Mouse (Mus musculus) gastrocnemius, adult 18-20 months (tissue): ENCODE data around the gene Serpina3b. TPM values are rescaled to one million over a fixed set of nuclear protein-coding genes. Genes with fewer than 3 reads are reported as not detected.
"Not testable (repeated sequence)": the region's sequence is repeated elsewhere in the genome, so short reads cannot be mapped to it uniquely, and the experiment has no call there.

Experiments used
- DNase-seq: peaks from one replicate; pipeline ENCODE4 v3.0.0; 2021; ENCODE audit warnings: low spot score
- long read RNA-seq, 2 experiments: library from polyadenylated mRNA; stranded (forward); transcript quantifications; one replicate each; pipeline ENCODE4 v2.0.0; 2021
- total RNA-seq, 2 experiments: library from RNA; stranded (reverse); gene quantifications; 2 replicates each; pipeline ENCODE4 v1.2.3; 2021

The Serpina3b gene
- total RNA-seq, result not detected
- long read RNA-seq, experiment 1, result 0 reads
- long read RNA-seq, experiment 2, result 0 reads

GRCm38 (mm10) chr12:104127696-104128095, at the start of gene Serpina3b:
TSS of gene Serpina3b (plus strand) at chr12:104127996.
- no peak for DNase-seq

DNA sequence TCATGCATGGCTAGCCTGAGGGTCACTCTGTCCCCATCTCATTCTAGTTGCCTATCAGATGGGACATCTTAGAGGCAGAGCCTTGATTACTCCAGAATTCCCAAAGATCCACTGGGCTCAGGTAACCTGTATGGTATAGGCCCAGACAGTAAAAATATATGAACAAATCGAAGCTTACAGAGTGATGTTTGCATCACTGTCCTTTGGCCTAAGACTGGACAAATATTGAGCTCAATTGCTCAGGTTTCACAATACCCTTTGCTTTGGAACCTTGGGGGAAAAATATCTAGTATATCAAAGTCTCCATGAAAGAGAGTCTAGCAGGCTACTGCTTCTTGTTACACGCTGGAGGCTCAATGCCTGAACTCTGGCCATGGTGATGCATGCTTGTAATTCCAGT, 37.7 kb upstream of the Serpina3b start:
- no peak for DNase-seq

- no peak for DNase-seq
These were observed 36.5 kb upstream of the Serpina3b start for GRCm38 (mm10) chr12:104091303-104091702.

- no peak for DNase-seq
These were observed 27.0 kb upstream of the Serpina3b start, which contains the start of gene Serpina5 for GRCm38 (mm10) chr12:104100768-104101167. TSS of gene Serpina5 (plus strand) at chr12:104101113.

DNA sequence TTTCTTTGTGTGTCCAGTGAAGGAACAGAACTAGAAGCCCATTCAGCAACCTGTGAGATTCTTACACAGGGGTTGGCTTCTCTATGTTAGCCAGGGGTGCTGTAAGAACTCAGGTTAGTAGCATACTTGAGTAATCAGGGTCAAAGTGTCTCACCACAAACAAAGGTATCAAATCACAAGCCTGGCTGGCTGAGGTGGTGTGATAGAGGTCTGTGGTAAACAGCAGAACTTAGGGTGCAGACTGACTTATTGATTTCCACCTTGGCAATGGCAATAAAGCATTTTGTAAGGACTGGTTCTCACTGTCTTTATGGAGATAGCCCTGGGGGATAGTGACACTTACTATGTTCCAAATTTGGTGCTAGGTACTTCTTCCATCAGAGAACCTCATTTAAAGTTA, 21.9 kb upstream of the Serpina3b start:
- no peak for DNase-seq

DNA sequence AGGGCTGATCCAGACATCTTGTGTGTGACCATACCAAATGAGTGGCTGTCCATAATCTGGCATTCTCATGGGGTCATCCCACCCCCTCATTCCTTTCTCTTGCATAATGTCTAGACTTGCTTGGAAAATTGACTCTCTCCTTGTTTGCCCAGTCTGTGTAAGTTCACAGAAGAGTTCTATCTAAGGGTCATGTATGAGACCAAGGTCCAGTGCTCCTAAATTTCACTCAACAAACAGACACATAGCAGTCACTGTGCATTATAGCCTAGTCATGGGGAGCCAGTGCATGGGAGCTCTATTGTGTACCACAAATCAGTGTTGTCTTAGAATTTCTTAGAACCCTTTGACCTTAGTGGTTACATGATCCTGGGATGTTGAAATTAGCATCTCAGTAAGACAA, 20.9 kb upstream of the Serpina3b start:
- DNase-seq, result no peak

GRCm38 (mm10) chr12:104108507-104108906, 19.3 kb upstream of the Serpina3b start:
- DNase-seq, result no peak

- not testable (repeated sequence) for DNase-seq
These were observed 15.5 kb upstream of the Serpina3b start, which contains the start of gene Serpina3a for GRCm38 (mm10) chr12:104112333-104112732. TSS of gene Serpina3a (plus strand) at chr12:104112724.

DNA sequence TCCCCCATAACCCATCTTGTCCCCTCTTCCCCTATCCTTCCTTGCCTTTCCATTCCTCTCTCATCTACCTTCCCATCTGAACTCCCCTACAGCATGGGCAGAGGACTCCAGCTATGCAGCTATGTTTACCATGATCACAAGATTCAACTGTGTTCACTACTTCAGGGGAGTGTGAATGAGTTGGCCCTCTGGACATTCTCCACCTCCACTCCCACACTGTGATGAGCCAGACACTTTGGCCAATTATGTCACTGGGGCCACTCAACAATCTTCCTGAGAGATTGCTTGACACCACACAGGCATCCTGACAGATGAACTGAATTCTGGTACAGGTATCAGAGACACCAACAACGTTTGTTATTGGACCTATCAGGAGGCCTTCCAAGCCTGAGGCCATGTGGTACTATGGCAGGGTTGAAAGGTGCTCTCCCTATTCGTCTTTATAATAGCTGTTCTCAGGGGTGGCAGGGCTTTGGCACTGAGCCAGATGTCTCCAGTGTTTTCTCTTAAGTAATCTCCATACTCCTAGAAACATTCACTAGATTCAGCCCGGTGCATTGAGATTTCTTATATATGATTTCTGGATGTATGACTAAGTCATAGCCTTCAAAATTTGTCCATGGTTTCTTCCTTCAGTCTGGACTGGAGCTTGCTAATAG, 12.7 kb upstream of the Serpina3b start:
- no peak for DNase-seq

- DNase-seq, result no peak
These were observed 4.7 kb upstream of the Serpina3b start for GRCm38 (mm10) chr12:104123097-104123496.

GRCm38 (mm10) chr12:104123996-104124395, 3.8 kb upstream of the Serpina3b start:
- DNase-seq, result no peak

- no peak for DNase-seq
These were observed 2.7 kb upstream of the Serpina3b start for GRCm38 (mm10) chr12:104125021-104125560.

DNA sequence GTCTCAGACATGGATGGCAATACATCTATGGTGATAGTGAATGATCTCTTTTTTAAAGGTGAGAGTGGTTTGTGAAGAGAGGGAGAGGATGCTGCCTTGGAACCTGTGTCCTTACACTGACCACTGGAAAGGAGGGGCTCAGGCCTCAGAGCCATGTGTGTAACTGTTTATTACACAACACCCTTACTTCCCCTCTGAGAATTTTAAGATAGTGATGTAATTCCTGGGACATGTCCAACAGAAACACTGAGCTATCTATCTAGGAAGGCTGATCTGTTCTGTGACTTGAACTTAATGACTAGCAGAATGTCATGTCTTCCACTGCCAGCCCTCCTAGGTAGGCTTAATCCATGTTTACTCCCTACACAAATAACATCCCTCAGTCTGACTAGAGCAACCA, 3.2 kb downstream of the Serpina3b start:
- peak; percentile 37 for DNase-seq

DNA sequence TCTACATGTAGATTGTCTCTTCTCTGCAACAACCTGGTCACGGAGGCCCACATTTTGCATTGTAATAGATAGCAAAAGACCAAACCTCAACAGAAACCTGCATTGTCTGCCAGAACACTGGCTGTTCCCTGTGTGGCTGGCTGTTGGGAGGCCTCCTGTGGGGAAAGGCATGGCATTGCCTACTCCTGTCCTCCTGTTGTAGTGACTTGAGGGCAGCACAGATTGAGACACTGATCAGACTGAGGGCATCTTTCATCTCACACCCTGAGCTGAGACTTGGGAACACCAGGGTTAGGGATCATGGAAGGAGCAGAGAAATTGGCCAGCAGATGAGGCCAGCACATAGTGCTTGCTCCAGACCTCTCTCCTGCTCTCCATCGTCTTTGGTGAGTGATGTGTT, 10.4 kb downstream of the Serpina3b start:
- no peak for DNase-seq

GRCm38 (mm10) chr12:104140543-104141103, 12.8 kb downstream of the Serpina3b start:
- no peak for DNase-seq

DNA sequence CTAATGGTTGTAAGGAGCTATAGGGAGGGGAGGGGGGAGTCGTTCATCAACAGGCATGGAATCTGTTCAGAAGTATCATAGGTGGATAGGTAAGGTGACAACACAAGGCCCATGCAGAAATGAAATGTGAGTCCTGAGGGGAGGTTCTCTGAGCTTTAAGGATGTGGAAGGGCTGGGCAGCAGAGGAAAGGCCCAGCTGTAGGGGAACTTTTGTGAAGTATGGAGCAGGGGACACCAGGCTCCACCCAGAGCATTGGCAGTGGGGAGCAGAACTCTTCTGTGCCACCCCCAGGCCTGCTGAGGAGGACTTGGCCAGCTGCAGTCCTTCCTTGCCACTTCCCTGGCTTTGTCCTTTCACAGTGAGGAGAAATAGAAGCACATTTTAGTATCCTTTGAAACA, 13.7 kb downstream of the Serpina3b start:
- no peak for DNase-seq

DNA sequence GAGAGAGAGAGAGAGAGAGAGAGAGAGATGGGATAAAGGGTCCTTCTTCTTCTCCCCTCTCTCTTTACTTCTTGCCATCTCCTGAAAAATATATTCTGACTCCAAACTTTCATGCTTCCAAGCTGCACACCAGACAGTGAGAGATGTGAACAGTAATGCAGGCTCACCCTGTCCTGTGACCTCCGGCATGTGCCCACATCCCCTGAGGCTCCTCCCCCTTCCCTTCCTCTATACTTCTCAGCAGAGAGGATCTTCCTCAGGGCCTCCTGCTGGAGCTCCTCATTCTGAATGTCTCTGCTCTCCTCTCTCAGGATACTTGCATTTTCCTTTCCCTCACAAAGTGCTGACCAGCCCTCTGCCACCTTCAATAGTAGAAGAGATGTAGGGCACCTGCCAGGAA, 14.6 kb downstream of the Serpina3b start:
- DNase-seq, result no peak

DNA sequence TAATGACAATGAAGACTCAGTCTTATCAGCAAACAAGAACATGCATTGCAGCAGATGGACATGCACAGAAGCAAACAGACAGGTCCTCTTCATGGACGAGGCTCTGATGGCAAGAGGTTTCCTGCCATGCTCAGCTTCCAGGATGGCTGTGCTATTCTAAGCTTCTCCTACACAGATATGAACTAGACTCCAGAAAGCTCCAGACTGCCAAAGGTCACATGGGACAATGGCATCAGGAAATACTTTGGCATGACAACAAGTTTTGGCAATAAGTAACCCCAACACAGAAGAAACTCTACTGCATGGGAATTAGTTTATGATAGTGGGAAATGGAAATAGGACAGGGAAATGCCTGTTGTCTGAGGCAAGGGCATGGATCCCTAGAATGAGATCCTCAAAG, 15.5 kb downstream of the Serpina3b start:
- DNase-seq, result no peak

GRCm38 (mm10) chr12:104145571-104145970, 17.8 kb downstream of the Serpina3b start:
- no peak for DNase-seq

DNA sequence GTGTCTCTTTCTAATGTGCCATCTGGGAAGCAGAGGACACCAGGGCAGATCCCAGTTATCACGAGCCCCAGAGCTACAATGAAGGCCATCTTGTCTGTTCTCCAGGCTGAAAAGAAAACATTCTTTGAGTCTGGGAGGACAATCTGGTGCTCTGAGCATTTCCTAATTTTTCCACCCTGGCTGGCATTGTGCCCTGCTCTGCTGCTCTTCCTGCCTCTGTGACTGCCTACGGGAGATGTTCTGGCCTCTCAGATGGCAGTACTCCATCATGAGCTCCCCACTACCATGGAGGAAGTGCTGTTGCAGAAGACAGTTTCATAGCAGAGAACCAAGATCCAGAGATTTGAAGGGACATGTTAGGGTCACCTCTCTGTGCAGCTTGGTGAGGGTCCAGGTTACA, 24.2 kb downstream of the Serpina3b start:
- DNase-seq, result no peak

DNA sequence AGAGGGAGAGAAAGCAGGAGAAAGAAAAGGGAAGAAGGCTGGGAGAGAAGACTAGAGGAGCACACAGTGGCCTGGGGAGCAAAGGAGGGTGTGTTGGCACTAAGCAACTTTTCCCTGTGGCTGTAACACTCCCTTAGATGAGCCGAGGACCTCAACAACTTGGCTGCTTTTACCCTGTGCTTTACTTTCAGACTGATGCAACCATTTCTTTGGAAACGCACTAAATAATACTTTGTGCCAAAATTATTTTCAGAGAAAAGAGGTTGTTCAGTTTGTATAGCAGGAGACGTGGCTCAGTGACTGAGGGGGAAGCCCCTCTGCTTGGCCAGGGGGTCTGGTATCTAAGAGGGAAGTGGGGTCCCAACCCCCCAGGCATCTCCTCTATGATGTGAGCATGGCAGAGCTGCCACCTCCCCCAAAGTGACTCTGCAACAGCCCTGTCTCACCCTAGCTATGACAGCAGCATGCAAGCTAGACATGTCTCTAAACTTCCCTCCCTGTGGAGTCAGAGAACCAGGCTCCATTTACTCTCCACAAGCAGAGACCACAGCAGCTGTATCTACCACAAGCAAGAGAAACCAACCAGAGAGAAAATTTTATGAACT, 25.3 kb downstream of the Serpina3b start:
- no peak for DNase-seq

- DNase-seq, result peak; percentile 12
These were observed 25.9 kb downstream of the Serpina3b start, which contains the start of gene Serpina3c for GRCm38 (mm10) chr12:104153656-104154055. TSS of gene Serpina3c (minus strand) at chr12:104153870.
